Mouse (Mus musculus): ENCODE data around the gene Ccdc85a. TPM values are rescaled to one million over a fixed set of nuclear protein-coding genes. Genes with fewer than 3 reads are reported as not detected.

Ccdc85a gene
- polyA plus RNA-seq, 1 experiment, result 23.0 TPM

GRCm38 (mm10) chr11:28491330-28491729 lies 92.8 kb downstream of the Ccdc85a start:
- Histone ChIP-seq H3K4me1 (ENCODE audit: control insufficient read depth, insufficient read depth, low read length) (no peaks in the 10 kb centered on the region), H3K4me3 (replicated peaks; ENCODE audit: insufficient read depth, low read depth, low read length) (no peak overlapping the region), H3K27me3 (ENCODE audit: control insufficient read depth, insufficient read depth, low read length) (no peaks in the 10 kb centered on the region), H3K27ac (ENCODE audit: insufficient read depth, low read length) (no peak overlapping the region)
- no peak for DNase-seq
- TF ChIP-seq POLR2A (IDR thresholded peaks at IDR 0.05; ENCODE audit: borderline replicate concordance, insufficient read depth, low read length) (no peak), CTCF (IDR thresholded peaks at IDR 0.05; ENCODE audit: borderline replicate concordance, insufficient read depth, low read depth, low read length) (no peak)
- WGBS, result 83% methylated on average over 1 of the region's 1 CpGs

GRCm38 (mm10) chr11:28484083-28484729 lies 99.9 kb downstream of the Ccdc85a start:
- no peak for DNase-seq
- H3K27me3 ChIP-seq (ENCODE audit: control insufficient read depth, insufficient read depth, low read length), result no peaks in the 10 kb centered on the region
- H3K4me3 ChIP-seq (replicated peaks; ENCODE audit: insufficient read depth, low read depth, low read length), result no peak overlapping the region
- TF ChIP-seq POLR2A (IDR thresholded peaks at IDR 0.05; ENCODE audit: borderline replicate concordance, insufficient read depth, low read length), result no peak
- TF ChIP-seq CTCF (IDR thresholded peaks at IDR 0.05; ENCODE audit: borderline replicate concordance, insufficient read depth, low read depth, low read length), result no peak
- WGBS, result 28% methylated on average over 4 of the region's 4 CpGs
- no peaks in the 10 kb centered on the region for H3K4me1 ChIP-seq (ENCODE audit: control insufficient read depth, insufficient read depth, low read length)
- H3K27ac ChIP-seq (ENCODE audit: insufficient read depth, low read length), result no peak overlapping the region

GRCm38 (mm10) chr11:28477088-28477487 lies 107.0 kb downstream of the Ccdc85a start:
- H3K27ac ChIP-seq (ENCODE audit: insufficient read depth, low read length), result no peak overlapping the region

GRCm38 (mm10) chr11:28465726-28466125 lies 118.4 kb downstream of the Ccdc85a start:
- DNase-seq, result no peak
- no peak for TF ChIP-seq CTCF (IDR thresholded peaks at IDR 0.05; ENCODE audit: borderline replicate concordance, insufficient read depth, low read depth, low read length)
- TF ChIP-seq POLR2A (IDR thresholded peaks at IDR 0.05; ENCODE audit: borderline replicate concordance, insufficient read depth, low read length), result no peak
- Histone ChIP-seq H3K4me1 (ENCODE audit: control insufficient read depth, insufficient read depth, low read length) (no peaks in the 10 kb centered on the region), H3K27ac (ENCODE audit: insufficient read depth, low read length) (no peak overlapping the region), H3K27me3 (ENCODE audit: control insufficient read depth, insufficient read depth, low read length) (no peaks in the 10 kb centered on the region), H3K4me3 (replicated peaks; ENCODE audit: insufficient read depth, low read depth, low read length) (no peak overlapping the region)

More at GRCm38 (mm10) chr11:28477088-28477487, 107.0 kb downstream of the Ccdc85a start:
- TF ChIP-seq POLR2A (IDR thresholded peaks at IDR 0.05; ENCODE audit: borderline replicate concordance, insufficient read depth, low read length) (no peak), CTCF (IDR thresholded peaks at IDR 0.05; ENCODE audit: borderline replicate concordance, insufficient read depth, low read depth, low read length) (no peak)
- H3K27me3 ChIP-seq (ENCODE audit: control insufficient read depth, insufficient read depth, low read length), result no peaks in the 10 kb centered on the region
- H3K4me1 ChIP-seq (ENCODE audit: control insufficient read depth, insufficient read depth, low read length), result no peaks in the 10 kb centered on the region
- WGBS, result 92% methylated on average over 1 of the region's 1 CpGs
- DNase-seq, result no peak
- no peak overlapping the region for H3K4me3 ChIP-seq (replicated peaks; ENCODE audit: insufficient read depth, low read depth, low read length)

- TF ChIP-seq POLR2A (IDR thresholded peaks at IDR 0.05; ENCODE audit: borderline replicate concordance, insufficient read depth, low read length), result no peak
- no peak for TF ChIP-seq CTCF (IDR thresholded peaks at IDR 0.05; ENCODE audit: borderline replicate concordance, insufficient read depth, low read depth, low read length)
- H3K27me3 ChIP-seq (ENCODE audit: control insufficient read depth, insufficient read depth, low read length), result no peaks in the 10 kb centered on the region
- H3K4me3 ChIP-seq (replicated peaks; ENCODE audit: insufficient read depth, low read depth, low read length), result no peak overlapping the region
- H3K27ac ChIP-seq (ENCODE audit: insufficient read depth, low read length), result no peak overlapping the region
- no peak for DNase-seq
- 94% methylated on average over 1 of the region's 1 CpGs for WGBS
- H3K4me1 ChIP-seq (ENCODE audit: control insufficient read depth, insufficient read depth, low read length), result no peaks in the 10 kb centered on the region
These were observed 119.2 kb downstream of the Ccdc85a start for GRCm38 (mm10) chr11:28464926-28465325.

GRCm38 (mm10) chr11:28459165-28459564 lies 125.0 kb downstream of the Ccdc85a start:
- DNase-seq, result no peak
- 94% methylated on average over 1 of the region's 1 CpGs for WGBS

GRCm38 (mm10) chr11:28439877-28440276 lies 144.2 kb downstream of the Ccdc85a start:
- no peak overlapping the region for H3K4me3 ChIP-seq (replicated peaks; ENCODE audit: insufficient read depth, low read depth, low read length)
- TF ChIP-seq POLR2A (IDR thresholded peaks at IDR 0.05; ENCODE audit: borderline replicate concordance, insufficient read depth, low read length), result no peak
- TF ChIP-seq CTCF (IDR thresholded peaks at IDR 0.05; ENCODE audit: borderline replicate concordance, insufficient read depth, low read depth, low read length), result no peak
- no peak for DNase-seq
- H3K4me1 ChIP-seq (ENCODE audit: control insufficient read depth, insufficient read depth, low read length), result no peaks in the 10 kb centered on the region
- no peak overlapping the region for H3K27ac ChIP-seq (ENCODE audit: insufficient read depth, low read length)
- H3K27me3 ChIP-seq (ENCODE audit: control insufficient read depth, insufficient read depth, low read length), result no peaks in the 10 kb centered on the region

More at GRCm38 (mm10) chr11:28459165-28459564, 125.0 kb downstream of the Ccdc85a start:
- Histone ChIP-seq H3K4me3 (replicated peaks; ENCODE audit: insufficient read depth, low read depth, low read length) (no peak overlapping the region), H3K4me1 (ENCODE audit: control insufficient read depth, insufficient read depth, low read length) (no peaks in the 10 kb centered on the region), H3K27ac (ENCODE audit: insufficient read depth, low read length) (no peak overlapping the region), H3K27me3 (ENCODE audit: control insufficient read depth, insufficient read depth, low read length) (no peaks in the 10 kb centered on the region)
- TF ChIP-seq POLR2A (IDR thresholded peaks at IDR 0.05; ENCODE audit: borderline replicate concordance, insufficient read depth, low read length), result no peak
- no peak for TF ChIP-seq CTCF (IDR thresholded peaks at IDR 0.05; ENCODE audit: borderline replicate concordance, insufficient read depth, low read depth, low read length)

GRCm38 (mm10) chr11:28422451-28423231 lies 161.5 kb downstream of the Ccdc85a start:
- H3K4me1 ChIP-seq (ENCODE audit: control insufficient read depth, insufficient read depth, low read length), result no peaks in the 10 kb centered on the region
- TF ChIP-seq POLR2A (IDR thresholded peaks at IDR 0.05; ENCODE audit: borderline replicate concordance, insufficient read depth, low read length) (no peak), CTCF (IDR thresholded peaks at IDR 0.05; ENCODE audit: borderline replicate concordance, insufficient read depth, low read depth, low read length) (no peak)
- 83% methylated on average over 2 of the region's 2 CpGs for WGBS
- H3K27me3 ChIP-seq (ENCODE audit: control insufficient read depth, insufficient read depth, low read length), result no peaks in the 10 kb centered on the region
- no peak overlapping the region for H3K27ac ChIP-seq (ENCODE audit: insufficient read depth, low read length)
- H3K4me3 ChIP-seq (replicated peaks; ENCODE audit: insufficient read depth, low read depth, low read length), result no peak overlapping the region
- no peak for DNase-seq

Measured in cerebellum, adult 2 months (tissue).